Comparison of ENCODE assay signal across 12 mouse cellular contexts in the genomic region with DNA sequence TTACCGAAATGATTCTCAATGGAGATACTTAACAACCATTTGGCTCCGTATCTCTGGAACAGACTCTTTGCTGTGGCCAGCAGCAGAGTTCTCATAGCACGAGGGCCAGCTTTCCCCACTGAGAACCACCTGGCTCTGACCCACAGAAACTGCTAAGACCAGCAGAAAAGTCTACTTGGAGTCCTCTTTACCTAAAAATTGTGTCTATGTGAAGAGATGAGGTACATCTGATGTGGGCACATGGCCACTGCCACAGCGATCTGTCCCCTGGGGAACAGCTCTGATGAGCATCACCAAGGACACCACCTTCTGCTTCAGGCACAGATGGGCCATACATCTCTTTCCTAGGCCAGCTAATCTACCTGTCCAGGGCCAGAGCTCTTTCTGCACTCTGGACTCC.
"Had no signal": no experiment of that assay in that cellular context is flagged by ENCODE, and none has a peak within 500 bp of the region (broad histone marks: within the 10 kb centered on the region; RNA-seq: fewer than 3 reads in every experiment).

No protein-coding gene starts in this region.

- H3K4me3 ChIP-seq: limb, embryonic 10.5 days; liver, embryonic 15.5 days; midbrain, embryonic 10.5 days; neural tube, embryonic 13.5 days had no signal

- H3K36me3 ChIP-seq: limb, embryonic 10.5 days; liver, embryonic 15.5 days; midbrain, embryonic 10.5 days had no signal

- H3K27me3 ChIP-seq: liver, embryonic 15.5 days; neural tube, embryonic 13.5 days had no signal

- ATAC-seq: lung, postnatal 0 days; midbrain, embryonic 16.5 days had no signal

- H3K4me2 ChIP-seq: liver, embryonic 11.5 days; liver, embryonic 15.5 days; neural tube, embryonic 13.5 days had no signal

- H3K9me3 ChIP-seq: limb, embryonic 10.5 days; liver, embryonic 15.5 days; midbrain, embryonic 10.5 days; neural tube, embryonic 13.5 days had no signal

- DNase-seq: kidney, postnatal 14 days; lung, adult 2 months; lung, postnatal 36 days; right cerebral cortex, postnatal 25 days; thymus, postnatal 36 days had no signal

- H3K4me1 ChIP-seq: limb, embryonic 10.5 days; liver, embryonic 15.5 days; neural tube, embryonic 13.5 days had no signal

- H3K27ac ChIP-seq: limb, embryonic 10.5 days; liver, embryonic 15.5 days; midbrain, embryonic 10.5 days; neural tube, embryonic 13.5 days had no signal

- H3K9ac ChIP-seq: liver, embryonic 15.5 days; neural tube, embryonic 13.5 days had no signal
